Mouse (Mus musculus) testis, postnatal 14 days (tissue): Measurements from ENCODE around the gene Pax6.

ENCODE experiments used
- DNase-seq: peaks from one replicate; pipeline ENCODE4 v3.0.0; 2021; ENCODE audit warnings: low spot score

The Pax6 gene

GRCm38 (mm10) chr2:105668271-105669270, at the start of gene Pax6:
Pax6 (plus strand) TSS chr2:105668900.
- no peak for DNase-seq

- DNase-seq, result no peak
Measured at GRCm38 (mm10) chr2:105648933-105649332, 19.8 kb upstream of the Pax6 start.

GRCm38 (mm10) chr2:105656456-105656855, 12.2 kb upstream of the Pax6 start:
- no peak for DNase-seq

DNA sequence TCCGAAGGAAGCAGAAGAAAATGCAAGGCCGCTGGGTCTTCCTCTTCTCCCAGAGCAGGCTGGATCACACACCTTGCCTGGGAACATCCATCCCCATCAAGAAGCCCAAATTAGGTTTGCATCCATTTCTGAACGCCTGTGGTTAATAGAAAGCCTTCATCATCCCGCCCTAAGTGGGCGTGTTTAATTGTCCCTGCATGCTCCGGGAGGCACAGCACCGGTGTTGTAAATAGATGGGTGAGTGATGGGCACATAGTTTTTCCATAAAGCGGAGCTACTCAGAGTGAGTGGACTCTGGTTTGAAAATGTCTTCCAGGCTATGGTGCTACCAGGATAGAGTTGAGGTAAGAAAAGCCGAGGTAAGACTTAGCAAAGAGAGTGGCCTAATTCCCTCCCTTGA, 9.3 kb upstream of the Pax6 start:
- no peak for DNase-seq

DNA sequence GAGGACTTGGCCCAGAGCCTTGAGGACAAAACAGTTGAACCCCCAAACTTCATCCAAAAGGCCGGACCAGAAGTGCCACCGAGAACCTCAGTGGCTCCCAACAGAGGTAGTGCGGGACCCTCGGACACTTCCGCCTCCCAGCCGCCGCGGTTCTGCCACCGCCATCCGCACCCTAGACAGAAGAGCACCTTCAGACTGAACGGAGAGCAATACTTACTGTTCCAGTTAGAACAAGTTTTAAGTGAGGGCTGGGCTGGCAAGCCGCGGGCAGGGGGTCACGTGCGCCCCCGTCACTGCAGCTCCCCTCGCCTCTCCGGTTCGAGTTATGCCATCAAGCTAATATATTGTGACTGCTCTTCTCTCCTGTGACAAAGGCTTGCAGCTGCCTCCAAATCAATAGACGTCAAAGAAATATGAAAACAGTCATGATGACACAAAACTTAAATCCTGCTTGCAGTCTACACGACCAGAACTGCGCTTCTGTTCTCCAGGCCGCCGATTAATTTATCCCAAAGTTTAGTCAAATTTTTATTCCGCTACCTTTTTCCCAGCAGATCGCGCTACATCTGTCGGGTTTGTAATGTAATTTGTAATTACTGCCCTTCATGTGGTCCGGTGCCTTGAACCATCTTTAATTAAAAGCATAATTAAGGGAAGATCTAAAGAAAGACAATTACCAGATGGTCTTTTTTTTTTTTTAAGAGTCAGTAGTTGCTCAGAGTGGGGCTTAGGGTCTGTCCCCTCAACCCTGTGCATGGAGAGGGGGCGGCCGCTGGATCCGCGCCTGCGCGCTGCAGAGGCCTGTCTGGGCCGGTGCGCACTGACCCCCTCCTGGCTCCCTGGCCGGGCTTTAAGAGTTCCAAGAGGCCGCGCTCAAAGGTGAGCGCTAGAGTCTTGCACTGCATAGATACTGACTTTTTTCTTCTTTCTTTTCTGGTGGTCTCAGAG, 8.5 kb upstream of the Pax6 start:
- no peak for DNase-seq

GRCm38 (mm10) chr2:105660874-105661622, 7.7 kb upstream of the Pax6 start:
- no peak for DNase-seq

- no peak for DNase-seq
Measured at GRCm38 (mm10) chr2:105661623-105662066, 7.1 kb upstream of the Pax6 start.

GRCm38 (mm10) chr2:105662121-105662520, 6.6 kb upstream of the Pax6 start:
- DNase-seq, result no peak

DNA sequence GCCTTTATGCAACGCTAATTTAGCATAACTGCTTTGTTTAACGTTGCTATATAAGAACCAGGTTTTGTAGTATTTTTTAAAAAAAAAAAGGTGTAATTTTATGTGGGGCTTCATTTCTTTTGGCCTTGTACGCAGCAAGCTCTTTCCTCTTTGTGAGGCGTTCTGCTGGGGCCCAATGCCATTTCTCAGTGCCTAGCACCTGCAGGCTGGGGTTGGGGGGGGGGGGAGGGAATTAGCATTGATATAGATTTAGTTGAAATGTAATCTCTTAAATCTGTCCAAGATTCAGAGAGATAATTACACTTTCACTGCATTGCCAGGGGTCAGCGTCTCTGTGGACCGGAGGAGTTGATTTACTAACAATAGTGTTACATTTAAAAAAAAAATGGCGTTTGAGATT, 6.1 kb upstream of the Pax6 start:
- DNase-seq, result no peak

GRCm38 (mm10) chr2:105663101-105663511, 5.6 kb upstream of the Pax6 start:
- DNase-seq, result no peak

- no peak for DNase-seq
Measured at GRCm38 (mm10) chr2:105664996-105665395, 3.7 kb upstream of the Pax6 start.

GRCm38 (mm10) chr2:105665491-105666250, 3.0 kb upstream of the Pax6 start:
- DNase-seq, result no peak

DNA sequence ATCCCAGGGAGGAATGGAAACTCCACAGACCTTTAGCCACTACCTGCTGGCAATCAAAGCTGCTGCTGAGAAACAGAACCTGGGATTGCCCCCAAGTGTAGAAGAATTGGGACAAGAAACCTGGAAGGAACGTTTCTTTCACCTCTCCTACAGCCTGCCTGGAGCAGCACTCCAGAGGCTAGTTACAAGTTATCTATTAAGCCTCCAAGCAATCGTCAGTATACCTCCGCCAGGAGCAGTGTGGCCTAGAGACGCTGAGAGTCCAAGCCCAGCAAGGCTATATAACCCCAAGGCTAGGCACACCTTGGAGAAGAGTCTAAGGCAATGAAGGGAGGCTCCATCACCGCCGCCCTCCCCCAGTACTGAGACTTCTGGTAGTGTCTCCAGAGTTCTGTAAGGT, 2.4 kb upstream of the Pax6 start:
- no peak for DNase-seq

GRCm38 (mm10) chr2:105666763-105667625, 1.7 kb upstream of the Pax6 start:
- no peak for DNase-seq

GRCm38 (mm10) chr2:105667626-105667950, 1.1 kb upstream of the Pax6 start:
- DNase-seq, result no peak

- no peak for DNase-seq
Measured at GRCm38 (mm10) chr2:105669371-105669861, 716 bp downstream of the Pax6 start.

DNA sequence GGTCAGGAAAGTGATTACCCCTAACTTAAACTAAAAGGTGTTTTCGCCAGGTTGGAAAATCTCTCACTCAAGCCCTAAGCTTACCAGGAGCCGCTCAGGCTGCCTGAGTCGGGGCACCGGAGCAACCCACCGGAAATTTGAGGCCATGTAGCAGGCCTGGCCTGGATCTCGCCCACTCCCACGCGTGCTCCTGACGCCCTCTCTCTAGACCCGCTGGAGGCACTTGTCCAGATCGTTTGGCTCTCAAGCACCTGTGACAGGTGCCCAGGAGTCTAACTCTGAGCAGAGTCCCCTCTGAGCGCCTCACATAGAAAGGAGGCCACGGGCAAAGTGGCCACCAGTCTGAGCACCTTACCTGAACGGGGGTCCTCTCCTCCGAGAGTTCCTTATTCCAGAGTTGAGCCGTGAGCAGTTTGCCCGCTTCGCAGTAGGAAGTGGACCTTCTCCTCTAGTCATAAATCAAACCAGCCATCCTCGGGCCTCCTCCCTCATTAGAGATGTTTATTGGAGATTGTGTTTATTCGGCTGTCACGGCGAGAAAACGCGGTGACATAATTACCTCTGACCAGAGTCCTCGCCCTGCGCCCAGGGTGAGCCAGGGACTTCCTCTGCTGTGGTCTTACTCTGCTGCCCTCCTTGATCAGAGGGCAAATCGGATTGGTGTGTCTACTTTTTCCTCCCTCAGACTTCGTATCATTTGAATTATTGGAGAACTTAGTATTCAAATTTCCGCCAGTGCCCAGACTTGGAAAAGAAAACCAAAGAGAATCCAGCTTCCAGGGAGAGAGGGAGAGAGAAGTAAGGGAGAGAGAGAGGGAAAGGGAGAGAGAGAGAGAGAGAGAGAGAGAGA, 1.4 kb downstream of the Pax6 start:
- DNase-seq, result no peak

GRCm38 (mm10) chr2:105670731-105671095, 2.0 kb downstream of the Pax6 start:
- no peak for DNase-seq
